Mouse (Mus musculus): Measurements from ENCODE around the gene Pip4k2c.

GRCm38 (mm10) chr10:127164190-127164589 is 47.2 kb downstream of the Pip4k2c start:
- TF ChIP-seq POLR2A (IDR thresholded peaks at IDR 0.05; ENCODE audit: low read depth, low read length) = no peak
- TF ChIP-seq CTCF (IDR thresholded peaks at IDR 0.05; ENCODE audit: extremely low read depth, insufficient read length, insufficient replicate concordance, low read depth, low read length) = no peak

All from small intestine, adult 2 months (tissue).